Mouse (Mus musculus): ENCODE results near the gene Zbtb4. TPM values are rescaled to one million over a fixed set of nuclear protein-coding genes. Genes with fewer than 3 reads are reported as not detected.
"Not testable (repeated sequence)": the region's sequence is repeated elsewhere in the genome, so short reads cannot be mapped to it uniquely, and the experiment has no call there.

The Zbtb4 gene
- 2.6 and 3.0 TPM in 2 replicates for polyA plus RNA-seq (2015; fragmentation: Nextera tagmentation; extraction: Ambion mirVana)

- peaks cover 25% of the 10 kb centered on the region for H3K4me1 ChIP-seq
- peak within 1 kb of the TSS; percentile 60 for H3K4me2 ChIP-seq
- H3K4me3 ChIP-seq, result peak within 1 kb of the TSS; percentile 86
- H3K9ac ChIP-seq, result peak within 1 kb of the TSS; percentile 94
- no peaks in the 10 kb centered on the region for H3K36me3 ChIP-seq
- H3K9me3 ChIP-seq, result no peaks in the 10 kb centered on the region
- peak within 1 kb of the TSS; percentile 93 for H3K27ac ChIP-seq
- 20% methylated on average over 35 of the region's 55 CpGs for WGBS
- no peaks in the 10 kb centered on the region for H3K27me3 ChIP-seq
- peak; percentile 66 for ATAC-seq (ENCODE audit: borderline replicate concordance, extremely low read depth, low FRiP score, low TSS enrichment)
Observed at GRCm38 (mm10) chr11:69765221-69766125, at the start of gene Zbtb4. Zbtb4 (plus strand) TSS chr11:69765912.

- no peak overlapping the region for H3K4me3 ChIP-seq
- WGBS, result 10% methylated on average over 5 of the region's 5 CpGs
- H3K27me3 ChIP-seq, result no peaks in the 10 kb centered on the region
- no peaks in the 10 kb centered on the region for H3K36me3 ChIP-seq
- no peak for ATAC-seq (ENCODE audit: borderline replicate concordance, extremely low read depth, low FRiP score, low TSS enrichment)
- H3K4me1 ChIP-seq, result peaks cover 10% of the 10 kb centered on the region
- H3K9me3 ChIP-seq, result no peaks in the 10 kb centered on the region
- H3K27ac ChIP-seq, result no peak overlapping the region
- no peak overlapping the region for H3K4me2 ChIP-seq
- no peak overlapping the region for H3K9ac ChIP-seq
Observed at GRCm38 (mm10) chr11:69715929-69716328, 49.8 kb upstream of the Zbtb4 start.

GRCm38 (mm10) chr11:69716953-69717352 lies 48.8 kb upstream of the Zbtb4 start:
- no peaks in the 10 kb centered on the region for H3K27me3 ChIP-seq
- H3K27ac ChIP-seq, result no peak overlapping the region
- no peaks in the 10 kb centered on the region for H3K9me3 ChIP-seq
- peaks cover 10% of the 10 kb centered on the region for H3K4me1 ChIP-seq
- H3K36me3 ChIP-seq, result no peaks in the 10 kb centered on the region
- H3K9ac ChIP-seq, result no peak overlapping the region
- 62% methylated on average over 4 of the region's 4 CpGs for WGBS
- no peak for ATAC-seq (ENCODE audit: borderline replicate concordance, extremely low read depth, low FRiP score, low TSS enrichment)
- no peak overlapping the region for H3K4me3 ChIP-seq
- H3K4me2 ChIP-seq, result no peak overlapping the region

GRCm38 (mm10) chr11:69718661-69719060 lies 47.1 kb upstream of the Zbtb4 start:
- Histone ChIP-seq H3K9me3 (no peaks in the 10 kb centered on the region), H3K9ac (no peak overlapping the region), H3K27me3 (no peaks in the 10 kb centered on the region), H3K36me3 (no peaks in the 10 kb centered on the region), H3K4me2 (peak overlapping the region; percentile 2; the same call in 1 of the 2 replicates), H3K4me1 (peaks cover 10% of the 10 kb centered on the region), H3K4me3 (no peak overlapping the region), H3K27ac (no peak overlapping the region)
- 28% methylated on average over 15 of the region's 15 CpGs for WGBS
- ATAC-seq (ENCODE audit: borderline replicate concordance, extremely low read depth, low FRiP score, low TSS enrichment), result no peak

- Histone ChIP-seq H3K4me3 (no peak overlapping the region), H3K27ac (no peak overlapping the region), H3K27me3 (no peaks in the 10 kb centered on the region), H3K4me1 (peaks cover 10% of the 10 kb centered on the region), H3K9me3 (no peaks in the 10 kb centered on the region), H3K4me2 (no peak overlapping the region), H3K9ac (no peak overlapping the region), H3K36me3 (no peaks in the 10 kb centered on the region)
- ATAC-seq (ENCODE audit: borderline replicate concordance, extremely low read depth, low FRiP score, low TSS enrichment), result no peak
- WGBS, result 61% methylated on average over 6 of the region's 6 CpGs
Observed at GRCm38 (mm10) chr11:69719423-69719822, 46.3 kb upstream of the Zbtb4 start.

- H3K4me2 ChIP-seq, result no peak overlapping the region
- H3K27ac ChIP-seq, result no peak overlapping the region
- ATAC-seq (ENCODE audit: borderline replicate concordance, extremely low read depth, low FRiP score, low TSS enrichment), result no peak
- H3K36me3 ChIP-seq, result no peaks in the 10 kb centered on the region
- no peaks in the 10 kb centered on the region for H3K27me3 ChIP-seq
- no peaks in the 10 kb centered on the region for H3K9me3 ChIP-seq
- WGBS, result 49% methylated on average over 6 of the region's 6 CpGs
- no peak overlapping the region for H3K9ac ChIP-seq
- no peak overlapping the region for H3K4me3 ChIP-seq
- H3K4me1 ChIP-seq, result peaks cover 9% of the 10 kb centered on the region
Observed at GRCm38 (mm10) chr11:69720852-69721251, 44.9 kb upstream of the Zbtb4 start.

- H3K4me2 ChIP-seq, result no peak overlapping the region
- ATAC-seq (ENCODE audit: borderline replicate concordance, extremely low read depth, low FRiP score, low TSS enrichment), result no peak
- H3K4me1 ChIP-seq, result peaks cover 4% of the 10 kb centered on the region; the same call in 1 of the 2 replicates
- no peaks in the 10 kb centered on the region for H3K27me3 ChIP-seq
- H3K9ac ChIP-seq, result no peak overlapping the region
- WGBS, result 34% methylated on average over 2 of the region's 2 CpGs
- no peak overlapping the region for H3K4me3 ChIP-seq
- H3K27ac ChIP-seq, result no peak overlapping the region
- H3K9me3 ChIP-seq, result no peaks in the 10 kb centered on the region
- H3K36me3 ChIP-seq, result no peaks in the 10 kb centered on the region
Observed at GRCm38 (mm10) chr11:69723074-69723473, 42.6 kb upstream of the Zbtb4 start.

GRCm38 (mm10) chr11:69725951-69726350 lies 39.8 kb upstream of the Zbtb4 start:
- Histone ChIP-seq H3K27me3 (no peaks in the 10 kb centered on the region), H3K4me2 (no peak overlapping the region), H3K36me3 (no peaks in the 10 kb centered on the region), H3K4me3 (no peak overlapping the region), H3K9me3 (no peaks in the 10 kb centered on the region), H3K4me1 (no peaks in the 10 kb centered on the region), H3K9ac (no peak overlapping the region), H3K27ac (no peak overlapping the region)
- no peak for ATAC-seq (ENCODE audit: borderline replicate concordance, extremely low read depth, low FRiP score, low TSS enrichment)
- 22% methylated on average over 5 of the region's 5 CpGs for WGBS

GRCm38 (mm10) chr11:69729063-69729462 lies 36.6 kb upstream of the Zbtb4 start:
- Histone ChIP-seq H3K4me2 (no peak overlapping the region), H3K9ac (no peak overlapping the region), H3K36me3 (peaks cover 10% of the 10 kb centered on the region), H3K4me1 (no peaks in the 10 kb centered on the region), H3K27me3 (no peaks in the 10 kb centered on the region), H3K4me3 (no peak overlapping the region), H3K27ac (no peak overlapping the region), H3K9me3 (no peaks in the 10 kb centered on the region)
- 28% methylated on average over 3 of the region's 3 CpGs for WGBS
- ATAC-seq (ENCODE audit: borderline replicate concordance, extremely low read depth, low FRiP score, low TSS enrichment), result no peak

- WGBS, result 83% methylated on average over 2 of the region's 3 CpGs
- ATAC-seq (ENCODE audit: borderline replicate concordance, extremely low read depth, low FRiP score, low TSS enrichment), result not testable (repeated sequence)
Observed at GRCm38 (mm10) chr11:69731408-69731807, 34.3 kb upstream of the Zbtb4 start.

GRCm38 (mm10) chr11:69751635-69752034 lies 14.1 kb upstream of the Zbtb4 start:
- Histone ChIP-seq H3K9ac (no peak overlapping the region), H3K27me3 (no peaks in the 10 kb centered on the region), H3K27ac (no peak overlapping the region), H3K36me3 (peaks cover 13% of the 10 kb centered on the region), H3K4me3 (no peak overlapping the region), H3K4me1 (peaks cover 29% of the 10 kb centered on the region), H3K9me3 (no peaks in the 10 kb centered on the region), H3K4me2 (no peak overlapping the region)
- 53% methylated on average over 3 of the region's 3 CpGs for WGBS
- ATAC-seq (ENCODE audit: borderline replicate concordance, extremely low read depth, low FRiP score, low TSS enrichment), result no peak

More at GRCm38 (mm10) chr11:69731408-69731807, 34.3 kb upstream of the Zbtb4 start:
- not testable (repeated sequence) for H3K4me1 ChIP-seq, H3K27ac ChIP-seq, H3K9me3 ChIP-seq, H3K4me3 ChIP-seq, H3K27me3 ChIP-seq, H3K4me2 ChIP-seq, H3K9ac ChIP-seq
- H3K36me3 ChIP-seq, result peaks cover 34% of the 10 kb centered on the region

GRCm38 (mm10) chr11:69752686-69753085 lies 13.0 kb upstream of the Zbtb4 start:
- no peaks in the 10 kb centered on the region for H3K9me3 ChIP-seq
- no peak overlapping the region for H3K4me2 ChIP-seq
- peaks cover 4% of the 10 kb centered on the region for H3K36me3 ChIP-seq
- no peak overlapping the region for H3K4me3 ChIP-seq
- peaks cover 36% of the 10 kb centered on the region for H3K4me1 ChIP-seq
- H3K27ac ChIP-seq, result no peak overlapping the region
- no peak overlapping the region for H3K9ac ChIP-seq
- no peaks in the 10 kb centered on the region for H3K27me3 ChIP-seq
- ATAC-seq (ENCODE audit: borderline replicate concordance, extremely low read depth, low FRiP score, low TSS enrichment), result no peak
